Mouse (Mus musculus): ENCODE data around the gene Atp11b.

DNA sequence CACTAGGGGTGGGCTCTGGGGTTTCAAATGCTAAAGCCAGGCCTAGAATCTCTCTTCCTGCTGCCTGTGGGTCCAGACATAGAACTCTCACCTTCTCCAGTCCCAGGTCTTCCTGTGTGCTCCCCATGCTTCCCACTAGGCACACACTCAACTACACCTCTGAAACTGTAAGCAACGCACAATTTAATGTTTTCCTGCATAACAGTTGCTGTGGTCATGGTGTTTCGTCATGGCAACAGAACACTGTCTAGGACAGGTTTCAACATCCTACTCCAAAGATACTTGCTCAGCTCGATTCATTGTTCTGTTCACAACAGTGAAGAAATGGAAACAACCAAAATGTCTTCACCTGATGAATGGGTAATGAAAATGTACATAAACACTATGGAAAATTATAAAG, 145.2 kb downstream of the Atp11b start:
- no peak for TF ChIP-seq CTCF (IDR thresholded peaks at IDR 0.05)
- TF ChIP-seq EP300 (IDR thresholded peaks at IDR 0.05) = no peak

Measured in lung, postnatal 0 days (tissue).